Mouse (Mus musculus) lung, adult 2 months (tissue): ENCODE measurements around the gene Gal3st2b. TPM values are rescaled to one million over a fixed set of nuclear protein-coding genes. Genes with fewer than 3 reads are reported as not detected.
"Not testable (repeated sequence)": the region's sequence is repeated elsewhere in the genome, so short reads cannot be mapped to it uniquely, and the experiment has no call there.

Experiments
- DNase-seq: peaks from one replicate; pipeline ENCODE4 v3.0.0; 2022
- H3K4me1 ChIP-seq: fragments of 200-500 bp; 2 replicates; pipeline ENCODE4 v1.6.1; 2011; ENCODE audit warnings: low read length; ENCODE audit not compliant: control insufficient read depth, insufficient read depth
- H3K4me3 ChIP-seq: fragments of 200-500 bp; replicated peaks from 2 replicates; pipeline ENCODE3; 2011; ENCODE audit warnings: low read depth, mild to moderate bottlenecking, control low read depth, low read length; ENCODE audit errors: extremely low read depth
- WGBS: fragments of 180-500 bp; shearing (Covaris S2); methylation state at CpG from one replicate; pipeline ENCODE4 v1.1.7; 2018; 5-methylcytosine and 5-hydroxymethylcytosine counted together
- polyA plus RNA-seq: library from polyadenylated mRNA; depleted of rRNA; stranded (reverse); fragments of >200 nt; gene quantifications from 2 replicates; pipeline ENCODE4 v1.2.3, GENCODE M21; 2012; rRNA removed

The Gal3st2b gene
- 0.59 TPM in 1 of 2 replicates, not detected in the other for polyA plus RNA-seq

- 86% methylated on average over 2 of the region's 2 CpGs for WGBS
These were observed at the start of gene Gal3st2b for GRCm38 (mm10) chr1:93918011-93918410. Gene Gal3st2b, plus strand, starts transcription at chr1:93918311.

DNA sequence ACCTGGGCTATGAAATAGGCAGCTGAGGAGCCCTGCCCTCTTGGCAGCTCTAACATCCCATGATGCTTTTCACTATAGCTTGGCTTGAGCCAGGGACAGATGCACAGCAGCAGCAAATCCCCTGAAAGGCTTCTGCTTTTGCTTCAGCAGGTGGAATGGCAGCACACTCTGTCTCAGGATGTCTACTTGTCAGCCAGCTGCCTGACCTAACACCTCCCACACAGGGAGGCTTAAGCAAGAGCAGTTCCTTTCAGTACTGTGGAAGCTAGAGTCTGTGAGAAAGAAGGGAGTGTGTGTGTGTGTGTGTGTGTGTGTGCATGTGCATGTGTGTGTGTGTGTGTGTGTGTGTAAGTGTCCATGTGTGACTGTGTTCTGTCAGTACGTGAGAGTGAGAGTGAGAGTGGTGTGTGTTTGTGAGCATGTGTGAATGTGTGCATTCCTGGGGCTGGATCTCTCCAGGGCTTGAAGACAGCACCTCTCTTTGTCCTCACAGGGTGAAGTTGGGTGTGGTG lies 46.5 kb upstream of the Gal3st2b start:
- 54% methylated on average over 1 of the region's 1 CpGs for WGBS
- H3K4me1 ChIP-seq, H3K4me3 ChIP-seq, DNase-seq: not testable (repeated sequence)

More at GRCm38 (mm10) chr1:93918011-93918410, at the start of gene Gal3st2b:
- DNase-seq, H3K4me1 ChIP-seq, H3K4me3 ChIP-seq: not testable (repeated sequence)

GRCm38 (mm10) chr1:93874405-93874804 lies 43.7 kb upstream of the Gal3st2b start:
- H3K4me3 ChIP-seq, DNase-seq, H3K4me1 ChIP-seq: not testable (repeated sequence)
- 91% methylated on average over 16 of the region's 22 CpGs for WGBS

DNA sequence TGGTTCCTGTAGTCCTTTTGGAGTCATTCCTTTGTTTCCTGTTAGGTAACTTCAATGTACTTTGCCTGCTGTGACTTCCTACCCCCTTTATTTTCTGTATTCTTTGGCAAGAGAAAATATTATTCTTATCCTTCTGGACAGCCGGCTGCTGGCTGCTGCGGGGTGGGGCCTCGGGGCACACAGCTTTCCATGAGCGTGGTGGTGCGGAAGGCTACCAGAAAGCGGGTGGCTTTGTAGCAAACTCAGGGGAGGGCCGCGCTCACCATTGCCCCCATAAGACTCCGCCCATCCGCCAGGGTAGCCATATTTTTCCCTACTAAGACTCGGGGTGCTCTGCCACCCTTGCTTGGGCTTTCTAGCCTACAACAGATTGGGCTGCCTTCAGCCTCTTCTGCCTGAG lies 36.3 kb upstream of the Gal3st2b start:
- WGBS, result no CpG with 5 or more reads among the region's 11 CpGs
- not testable (repeated sequence) for H3K4me3 ChIP-seq, DNase-seq, H3K4me1 ChIP-seq

DNA sequence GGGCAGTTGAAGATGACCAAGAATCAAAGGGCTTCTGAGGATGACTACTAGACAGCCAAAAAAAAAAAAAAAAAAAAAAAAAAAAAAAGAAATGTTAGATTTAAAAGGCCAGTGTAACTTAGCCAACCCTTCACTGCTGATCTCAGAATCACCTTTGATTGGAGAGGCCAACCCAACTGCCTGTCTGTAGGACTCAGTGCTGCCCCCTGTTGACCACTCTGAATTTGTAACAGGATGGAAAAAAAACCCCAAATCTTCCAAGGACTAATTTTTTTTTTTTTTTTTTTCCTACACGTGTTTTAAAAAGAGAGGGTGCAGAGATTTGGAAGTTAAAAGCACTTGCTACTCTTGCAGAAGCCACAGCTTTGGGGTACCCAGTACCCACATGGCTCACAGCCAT lies 27.2 kb upstream of the Gal3st2b start:
- H3K4me3 ChIP-seq, H3K4me1 ChIP-seq, DNase-seq: not testable (repeated sequence)
- 46% methylated on average over 1 of the region's 1 CpGs for WGBS

DNA sequence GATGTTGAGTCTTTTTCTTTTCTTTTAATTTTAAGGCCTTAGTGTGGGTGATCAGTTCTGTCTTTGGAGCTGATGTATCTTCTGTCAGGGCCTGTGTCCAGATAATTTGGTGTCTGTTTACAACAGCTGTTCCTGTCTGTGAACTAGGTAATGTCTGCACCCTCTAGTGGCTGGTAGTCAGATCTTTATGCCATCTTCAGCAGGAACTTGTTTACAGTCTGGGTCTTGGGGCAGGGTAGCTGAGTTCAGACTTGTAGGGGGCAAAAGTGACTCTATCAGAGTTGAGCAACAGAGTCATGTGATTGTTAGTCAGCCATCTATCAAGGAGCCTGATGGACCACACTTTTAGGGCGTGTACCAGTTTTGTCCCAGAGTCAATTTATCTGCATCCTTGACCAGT lies 20.7 kb upstream of the Gal3st2b start:
- not testable (repeated sequence) for DNase-seq, H3K4me1 ChIP-seq, H3K4me3 ChIP-seq
- WGBS, result no CpG with 5 or more reads among the region's 1 CpGs

GRCm38 (mm10) chr1:93901291-93901690 lies 16.8 kb upstream of the Gal3st2b start:
- not testable (repeated sequence) for H3K4me3 ChIP-seq, H3K4me1 ChIP-seq, DNase-seq
- 55% methylated on average over 5 of the region's 5 CpGs for WGBS

- not testable (repeated sequence) for DNase-seq, H3K4me1 ChIP-seq, H3K4me3 ChIP-seq
- WGBS, result 50% methylated on average over 3 of the region's 5 CpGs
These were observed 11.4 kb upstream of the Gal3st2b start for GRCm38 (mm10) chr1:93906690-93907089.

- WGBS, result no CpG with 5 or more reads among the region's 11 CpGs
- H3K4me1 ChIP-seq, H3K4me3 ChIP-seq, DNase-seq: not testable (repeated sequence)
These were observed 9.0 kb upstream of the Gal3st2b start for GRCm38 (mm10) chr1:93908977-93909586.

GRCm38 (mm10) chr1:93911877-93912276 lies 6.2 kb upstream of the Gal3st2b start:
- H3K4me3 ChIP-seq, H3K4me1 ChIP-seq, DNase-seq: not testable (repeated sequence)
- WGBS, result no CpG with 5 or more reads among the region's 2 CpGs

DNA sequence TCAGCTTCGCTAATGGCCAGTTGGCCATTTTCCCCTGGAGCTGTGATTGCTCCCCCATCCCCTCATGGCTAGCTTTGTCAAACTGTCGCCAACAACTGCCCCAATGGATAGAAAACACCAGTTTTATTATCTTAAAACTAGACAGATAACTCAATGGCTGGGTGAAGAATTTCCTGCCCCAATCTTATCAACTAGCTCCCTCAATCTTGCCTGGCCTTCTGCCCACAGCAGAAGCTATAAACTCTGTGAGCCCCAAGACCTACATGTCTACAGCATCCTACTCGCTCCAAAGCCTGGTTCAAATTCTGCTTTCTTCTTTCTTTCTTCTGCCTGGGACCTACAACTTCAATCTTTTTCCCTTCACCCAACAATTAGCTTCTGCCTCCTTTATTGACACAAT lies 951 bp upstream of the Gal3st2b start:
- DNase-seq, H3K4me3 ChIP-seq: not testable (repeated sequence)
- WGBS, result 74% methylated on average over 3 of the region's 3 CpGs

GRCm38 (mm10) chr1:93918775-93919174 lies 664 bp downstream of the Gal3st2b start:
- not testable (repeated sequence) for H3K4me1 ChIP-seq, H3K4me3 ChIP-seq, DNase-seq
- 78% methylated on average over 1 of the region's 1 CpGs for WGBS

More for the DNA sequence above, 951 bp upstream of the Gal3st2b start:
- H3K4me1 ChIP-seq, result not testable (repeated sequence)

- not testable (repeated sequence) for H3K4me1 ChIP-seq, DNase-seq, H3K4me3 ChIP-seq
- WGBS, result 68% methylated on average over 3 of the region's 3 CpGs
These were observed 1.2 kb downstream of the Gal3st2b start for GRCm38 (mm10) chr1:93919321-93919720.

- DNase-seq, H3K4me1 ChIP-seq, H3K4me3 ChIP-seq: not testable (repeated sequence)
- WGBS, result 76% methylated on average over 3 of the region's 3 CpGs
These were observed 4.5 kb downstream of the Gal3st2b start for GRCm38 (mm10) chr1:93922609-93923008.

DNA sequence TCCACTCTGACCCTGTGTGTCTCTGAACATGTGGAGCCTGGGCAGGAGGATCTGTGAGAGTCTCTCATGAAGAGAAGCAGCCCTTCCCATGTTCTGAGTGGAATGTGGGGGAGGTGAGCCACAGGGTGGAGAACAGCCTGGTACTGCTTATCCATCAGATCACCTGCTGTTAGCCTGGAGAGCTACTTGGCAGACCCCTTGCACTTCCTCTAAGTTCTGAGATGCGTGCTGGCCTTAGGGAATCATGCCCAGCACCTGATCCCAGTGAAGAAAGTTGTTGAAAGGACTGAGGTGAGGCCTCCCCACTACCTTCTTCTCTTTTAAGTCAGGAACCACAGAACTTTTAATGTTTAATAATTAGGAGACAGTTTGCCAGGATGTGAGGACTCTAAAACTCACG lies 5.0 kb downstream of the Gal3st2b start:
- not testable (repeated sequence) for DNase-seq, H3K4me3 ChIP-seq, H3K4me1 ChIP-seq
- 48% methylated on average over 2 of the region's 2 CpGs for WGBS

GRCm38 (mm10) chr1:93935378-93935777 lies 17.3 kb downstream of the Gal3st2b start:
- DNase-seq, H3K4me1 ChIP-seq, H3K4me3 ChIP-seq: not testable (repeated sequence)
- 96% methylated on average over 1 of the region's 1 CpGs for WGBS
